Mouse (Mus musculus): ENCODE data around the gene Fam19a3.

DNA sequence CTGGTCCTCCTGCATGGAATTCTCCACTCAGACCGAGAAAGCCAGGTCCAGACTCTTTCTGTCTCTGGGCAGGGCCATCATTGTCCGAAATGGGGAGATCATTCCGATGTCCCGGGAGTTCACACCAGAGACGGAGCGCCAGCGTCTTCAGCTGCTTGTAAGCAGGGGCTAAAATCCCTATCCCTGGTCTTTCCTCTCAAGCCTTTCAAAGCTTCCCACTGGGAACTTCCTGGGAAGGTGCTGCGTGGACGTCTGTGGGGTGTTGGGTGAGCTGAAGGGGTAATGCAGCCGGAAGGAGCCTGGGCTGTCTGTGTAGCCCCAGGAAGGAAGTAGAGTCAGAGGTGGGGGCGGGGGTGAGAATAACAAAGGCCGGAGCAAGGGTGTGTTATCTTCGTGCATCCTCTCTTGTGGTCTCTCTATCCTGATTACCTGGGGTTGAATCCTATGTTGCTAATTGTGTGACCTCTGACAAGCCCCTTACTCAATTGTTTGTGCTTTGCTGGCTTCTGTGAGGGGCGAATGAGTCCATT lies 2.4 kb upstream of the Fam19a3 start:
- no peak for TF ChIP-seq POLR2A (IDR thresholded peaks at IDR 0.05; ENCODE audit: insufficient read length, low read depth)
- no peak for TF ChIP-seq MYOD1 (IDR thresholded peaks at IDR 0.05; ENCODE audit: control insufficient read depth in 1 of 3, insufficient read length in 2 of 3, low read depth in 2 of 3)
- no peak for TF ChIP-seq MAX (IDR thresholded peaks at IDR 0.05; ENCODE audit: low read depth)
- TF ChIP-seq E2F4 (IDR thresholded peaks at IDR 0.05; ENCODE audit: insufficient read depth) = no peak
- TF ChIP-seq TCF12 (IDR thresholded peaks at IDR 0.05; ENCODE audit: insufficient read depth, poor library complexity, severe bottlenecking) = no peak
- no peak for TF ChIP-seq CEBPB (IDR thresholded peaks at IDR 0.05; ENCODE audit: insufficient read depth, poor library complexity, severe bottlenecking)
- TF ChIP-seq POLR2AphosphoS2 (IDR thresholded peaks at IDR 0.05; ENCODE audit: insufficient read length, low read depth) = no peak
- no peak for TF ChIP-seq USF1 (IDR thresholded peaks at IDR 0.05; ENCODE audit: low read depth)
